Mouse (Mus musculus) embryo, embryonic 11 days (tissue): ENCODE results near the gene Adgrv1.

Experiments used
- DNase-seq: peaks from one replicate; pipeline ENCODE4 v3.0.0-alpha.2; 2015

Gene Adgrv1

GRCm38 (mm10) chr13:81402826-81403225, 230.1 kb downstream of the Adgrv1 start:
- DNase-seq, result no peak

DNA sequence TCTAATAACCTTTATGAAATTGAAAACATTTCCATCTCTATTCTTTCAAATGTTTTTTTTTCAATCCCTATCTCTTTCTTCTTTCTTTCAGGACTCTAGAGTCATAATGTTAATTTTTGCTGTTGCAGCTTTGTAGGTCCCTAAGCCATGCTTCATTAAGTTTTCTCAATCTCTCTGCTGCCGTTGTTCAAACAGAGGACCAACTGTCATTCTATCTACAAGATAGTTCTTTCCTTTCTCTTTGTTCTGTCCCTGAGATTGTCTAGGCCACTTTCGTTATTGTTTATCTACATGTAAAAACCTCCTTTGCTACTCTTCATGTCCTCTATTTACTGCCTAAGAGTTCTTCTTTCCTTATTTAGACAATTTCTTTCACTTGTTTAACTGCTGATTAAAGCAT, 230.8 kb downstream of the Adgrv1 start:
- DNase-seq, result no peak

GRCm38 (mm10) chr13:81401742-81402141, 231.2 kb downstream of the Adgrv1 start:
- DNase-seq, result no peak

DNA sequence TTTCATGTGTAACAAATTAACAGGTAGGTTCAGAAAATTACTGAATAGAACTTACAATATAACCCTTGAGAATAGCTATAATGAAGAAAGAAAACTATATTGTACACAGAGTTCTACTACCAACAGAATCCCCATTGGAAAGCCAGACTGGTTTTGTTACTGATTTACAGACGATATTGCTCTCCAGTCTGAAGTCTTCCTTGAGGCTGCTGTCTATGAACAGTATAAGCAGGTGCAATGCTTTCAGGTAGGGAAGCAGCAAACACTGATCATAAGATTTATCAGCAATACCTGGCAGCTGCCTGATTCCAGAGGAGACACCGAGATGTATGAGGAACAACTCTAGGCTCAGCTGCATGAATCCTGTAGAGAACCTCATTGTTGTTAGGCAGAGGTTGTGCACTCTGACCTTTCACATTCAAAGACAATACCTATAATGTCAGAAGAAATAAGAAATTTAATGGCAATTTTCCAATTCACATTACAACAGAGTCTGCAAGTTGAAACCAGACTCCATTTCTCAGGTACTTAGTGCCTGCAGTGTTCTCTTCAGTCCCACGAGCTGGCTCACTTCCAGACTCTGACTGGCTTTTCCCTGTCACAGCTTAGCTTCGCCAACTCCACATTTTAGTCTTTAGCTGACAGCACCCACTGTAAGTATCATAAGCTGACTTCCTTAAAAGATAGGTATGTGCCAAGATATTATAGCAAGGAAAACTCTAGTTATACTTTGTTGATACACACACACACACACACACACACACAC, 247.2 kb downstream of the Adgrv1 start:
- DNase-seq, result no peak

DNA sequence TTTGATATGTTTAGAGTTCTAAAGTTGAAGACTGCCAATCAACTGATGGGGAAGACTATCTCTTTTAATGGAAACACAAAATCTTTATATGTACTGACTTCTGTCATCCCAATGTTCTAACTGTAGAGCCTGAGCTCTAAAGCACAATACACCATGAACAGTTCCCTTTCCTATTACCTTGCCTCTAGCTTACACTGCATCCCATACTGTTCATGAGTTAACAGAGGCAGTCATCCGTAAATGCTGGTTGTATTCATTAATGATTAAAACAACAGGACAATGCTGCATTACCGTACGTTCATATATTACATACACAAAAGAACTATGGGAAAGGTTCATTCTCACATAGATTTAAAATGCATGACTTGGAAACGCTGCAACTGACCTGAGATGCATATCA, 251.1 kb downstream of the Adgrv1 start:
- DNase-seq, result no peak

DNA sequence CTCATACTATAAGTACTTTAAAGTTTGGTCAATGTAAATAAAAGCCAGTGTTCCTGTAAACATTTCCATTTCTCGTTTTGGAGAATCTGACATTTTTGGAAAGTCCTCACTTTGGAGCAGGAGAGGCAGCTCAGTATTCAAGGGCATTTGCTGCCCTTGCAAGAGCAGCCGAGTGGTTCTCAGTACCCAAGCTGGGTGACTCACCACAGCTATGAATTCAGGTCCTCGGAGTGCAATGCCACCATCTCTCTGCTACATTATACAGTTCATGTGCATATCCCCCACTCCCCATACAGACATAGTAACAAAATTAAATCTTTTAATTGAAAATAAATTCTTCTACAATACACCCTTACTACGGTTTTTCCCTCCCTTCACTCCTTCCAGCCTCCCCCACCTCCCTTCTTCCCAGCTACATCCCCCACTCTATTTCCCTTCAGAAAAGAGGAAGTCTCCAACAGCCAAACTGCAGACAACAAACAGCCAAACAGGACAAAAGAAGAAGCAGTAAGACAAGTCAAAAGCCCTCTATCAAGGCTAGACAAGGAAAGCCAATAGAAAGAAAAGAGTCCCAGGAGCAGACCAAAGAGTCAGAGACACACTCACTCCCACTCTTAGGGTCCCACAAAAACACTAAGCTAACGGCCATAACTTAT, 262.0 kb downstream of the Adgrv1 start:
- DNase-seq, result no peak

DNA sequence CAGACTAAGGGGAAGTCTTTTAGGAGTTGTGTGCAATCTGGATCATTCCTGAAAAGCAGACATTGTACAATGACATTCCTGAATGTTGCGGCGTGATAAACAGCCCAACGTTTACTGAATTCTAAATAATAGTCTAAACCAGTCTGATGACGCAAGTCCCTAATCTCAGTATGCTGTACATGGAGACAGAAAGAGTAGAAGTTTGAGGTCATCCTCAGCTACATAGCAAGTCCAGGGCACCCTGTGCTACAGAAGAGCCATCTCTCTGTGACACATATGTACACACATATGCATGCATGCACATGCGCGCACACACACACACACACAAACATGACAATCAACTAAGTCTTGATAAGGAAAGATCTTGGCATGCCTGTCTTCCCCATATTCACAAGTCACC, 262.8 kb downstream of the Adgrv1 start:
- no peak for DNase-seq

GRCm38 (mm10) chr13:81369564-81369963, 263.4 kb downstream of the Adgrv1 start:
- DNase-seq, result peak; percentile 27

DNA sequence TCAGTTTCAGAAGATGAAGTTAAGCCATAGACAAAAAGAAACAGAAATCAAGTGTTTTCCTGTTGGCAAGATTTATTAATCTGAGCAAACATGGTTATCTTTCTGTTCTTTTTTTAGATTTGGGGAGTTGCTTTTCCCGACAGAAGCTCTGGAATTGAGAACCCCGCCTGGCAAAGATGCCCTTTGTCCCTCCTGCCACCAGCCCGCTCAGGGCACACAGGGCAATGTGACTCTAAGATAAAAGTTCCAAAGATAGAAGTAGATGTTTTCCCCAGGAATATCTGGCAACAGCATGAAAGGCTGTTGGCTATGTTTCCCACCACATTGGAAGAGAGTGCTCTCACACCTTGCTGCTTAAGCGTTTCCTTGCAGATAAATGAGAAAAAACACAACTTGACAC, 264.0 kb downstream of the Adgrv1 start:
- DNase-seq, result no peak

DNA sequence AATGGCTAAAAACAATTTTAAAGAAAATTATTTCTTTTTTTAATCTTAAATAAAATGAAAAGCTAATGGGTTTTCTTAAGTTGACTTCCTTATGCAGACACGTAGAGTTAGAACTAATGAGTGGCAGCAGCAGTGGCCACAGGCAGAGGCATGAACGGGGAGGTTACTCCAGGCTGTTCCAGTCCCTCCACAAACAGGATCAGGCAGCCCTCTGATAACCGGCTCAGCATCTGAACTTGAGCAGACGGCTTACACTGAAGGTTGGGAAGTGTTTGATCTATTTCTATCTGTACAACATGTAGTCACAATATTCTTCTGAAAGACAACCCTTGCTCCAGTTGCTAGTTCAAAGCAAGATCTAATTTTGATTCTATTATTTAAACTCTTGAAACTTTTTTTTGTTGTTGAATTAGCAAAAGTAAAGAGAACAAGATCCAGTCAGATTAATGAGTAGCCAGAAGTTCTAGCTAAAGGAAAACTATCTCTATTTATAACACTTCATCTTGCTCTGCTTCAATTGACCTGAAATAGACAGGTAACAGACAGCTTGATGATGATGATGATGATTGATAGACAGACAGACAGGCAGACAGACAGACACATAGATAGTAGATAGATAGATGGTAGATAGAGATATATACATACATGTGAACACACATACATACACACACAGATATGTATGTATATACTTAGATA, 265.1 kb downstream of the Adgrv1 start:
- DNase-seq, result no peak

DNA sequence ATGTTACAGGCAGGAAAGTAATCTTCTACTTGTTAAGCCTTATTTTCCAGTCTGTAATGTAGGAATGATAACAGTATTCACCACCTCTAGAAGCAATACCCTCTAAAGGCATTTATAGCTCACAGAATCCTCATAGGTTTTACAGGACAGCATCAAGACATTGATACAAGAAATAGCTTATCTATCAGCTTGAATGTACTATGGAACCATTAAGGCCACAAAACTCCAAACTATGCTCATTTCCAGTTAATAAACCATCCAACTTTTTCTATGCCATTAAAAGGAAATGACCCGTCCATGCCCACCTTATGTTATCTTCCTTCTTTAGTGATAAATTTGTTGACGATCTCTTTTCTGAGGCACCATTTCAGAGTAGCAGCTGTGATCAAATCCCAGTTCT, 272.6 kb downstream of the Adgrv1 start:
- DNase-seq, result no peak

DNA sequence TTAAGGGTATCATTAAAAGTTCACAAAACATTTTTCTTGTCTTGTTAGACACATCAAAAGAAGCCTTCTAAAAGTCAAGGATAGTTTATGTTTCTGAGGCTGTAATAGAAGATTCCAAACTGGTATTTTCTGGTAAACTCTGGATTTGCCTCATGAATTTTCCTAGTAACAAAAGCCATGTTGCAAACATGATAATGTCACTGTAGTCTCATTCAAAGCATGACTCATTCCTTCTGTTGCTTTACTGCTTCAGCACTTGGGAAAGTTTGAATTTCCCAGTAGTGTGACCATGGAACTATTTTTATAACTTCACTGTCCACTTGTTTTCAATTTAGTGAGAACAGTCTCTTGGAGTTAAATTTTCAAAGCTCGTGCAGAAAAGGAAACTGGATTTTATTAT, 274.2 kb downstream of the Adgrv1 start:
- DNase-seq, result no peak

DNA sequence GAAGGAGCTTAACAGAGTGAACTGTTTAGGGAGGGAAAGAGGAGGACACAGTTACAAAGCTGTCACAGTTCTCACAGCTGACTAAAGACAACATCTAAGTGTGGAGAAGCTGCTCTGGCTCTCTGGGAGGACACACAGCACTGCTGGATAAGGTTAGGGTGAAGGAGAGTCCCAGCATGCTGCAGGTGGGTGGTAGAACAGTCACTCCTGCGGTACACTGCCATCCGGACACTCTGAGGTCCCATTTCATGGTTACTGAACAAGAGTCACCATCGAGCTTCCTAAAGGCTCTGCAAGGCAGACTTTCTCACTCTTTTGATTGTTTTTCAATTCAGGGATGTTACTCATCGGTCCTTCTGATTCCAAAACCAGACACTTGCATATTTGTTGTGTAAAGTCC, 274.6 kb downstream of the Adgrv1 start:
- DNase-seq, result no peak

GRCm38 (mm10) chr13:81357215-81357614, 275.7 kb downstream of the Adgrv1 start:
- no peak for DNase-seq

DNA sequence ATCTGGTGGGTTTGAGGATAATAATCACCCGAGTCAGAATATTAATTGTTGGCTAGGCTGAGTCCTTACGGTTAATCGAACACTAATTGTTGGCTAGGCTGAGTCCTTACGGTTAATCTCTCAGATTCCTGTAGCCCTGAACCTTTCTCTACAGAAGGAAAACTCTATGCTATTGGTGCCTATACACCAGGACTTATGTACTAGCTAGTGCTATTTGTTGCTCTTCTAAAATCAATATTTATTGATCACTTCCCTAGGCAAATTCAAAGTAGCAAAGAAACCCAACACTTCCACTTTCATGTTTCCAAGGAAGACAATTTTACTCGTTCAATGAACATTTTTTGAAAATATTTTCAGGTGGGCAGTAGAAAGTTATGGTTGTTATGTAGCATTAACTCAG, 278.4 kb downstream of the Adgrv1 start:
- no peak for DNase-seq

DNA sequence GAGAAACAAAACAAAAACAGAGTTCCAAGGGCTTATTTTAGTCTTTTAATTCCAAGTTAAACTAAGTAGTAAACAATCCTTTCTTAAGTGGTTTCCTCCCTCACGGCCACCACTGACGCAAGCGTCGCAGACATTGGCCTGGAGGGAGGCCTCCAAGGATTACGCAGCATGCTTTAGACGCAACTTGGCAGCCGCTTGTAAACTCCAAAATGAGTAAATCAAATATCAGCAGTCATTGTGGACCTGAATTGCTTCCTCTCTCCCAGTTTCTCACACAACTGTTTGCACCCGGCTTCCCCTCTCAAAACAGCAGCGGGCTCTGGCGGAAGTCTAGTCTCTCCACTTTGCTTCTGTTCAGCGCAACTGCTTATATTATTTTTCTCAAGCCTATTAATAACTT, 280.7 kb downstream of the Adgrv1 start:
- peak; percentile 11 for DNase-seq

DNA sequence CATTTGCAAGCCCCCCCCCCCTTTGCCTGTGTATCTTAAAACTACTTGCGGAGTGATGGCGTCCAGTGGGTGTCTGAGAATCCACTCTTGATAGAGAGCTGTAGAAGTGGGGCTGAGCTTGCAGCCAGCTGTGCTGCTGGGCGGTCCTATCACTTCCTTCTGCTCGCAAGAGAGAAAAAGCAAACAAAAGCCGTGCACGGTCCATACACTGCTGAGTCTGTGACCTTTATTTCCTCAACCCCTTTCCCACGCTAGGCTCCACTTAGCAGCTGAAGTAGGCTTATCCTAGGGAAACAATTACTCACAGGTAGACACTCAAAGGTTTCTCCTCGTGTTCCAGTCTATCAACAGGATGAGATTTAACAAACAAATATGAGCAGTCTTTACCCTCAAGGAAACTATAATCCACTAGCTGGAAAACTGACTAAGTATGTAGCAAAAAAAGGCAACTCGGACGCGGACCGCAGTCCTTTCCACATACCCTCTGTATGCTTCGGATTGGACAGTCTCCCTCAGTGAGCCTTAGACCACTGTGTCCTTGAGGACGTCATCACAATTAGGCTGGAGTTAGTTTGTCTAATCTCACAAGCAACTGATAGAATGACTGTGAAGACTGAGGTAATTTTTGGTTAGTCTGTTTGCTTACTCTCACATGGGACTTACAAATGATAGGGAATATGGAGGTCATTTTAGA, 281.3 kb downstream of the Adgrv1 start:
- DNase-seq, result peak; percentile 43

DNA sequence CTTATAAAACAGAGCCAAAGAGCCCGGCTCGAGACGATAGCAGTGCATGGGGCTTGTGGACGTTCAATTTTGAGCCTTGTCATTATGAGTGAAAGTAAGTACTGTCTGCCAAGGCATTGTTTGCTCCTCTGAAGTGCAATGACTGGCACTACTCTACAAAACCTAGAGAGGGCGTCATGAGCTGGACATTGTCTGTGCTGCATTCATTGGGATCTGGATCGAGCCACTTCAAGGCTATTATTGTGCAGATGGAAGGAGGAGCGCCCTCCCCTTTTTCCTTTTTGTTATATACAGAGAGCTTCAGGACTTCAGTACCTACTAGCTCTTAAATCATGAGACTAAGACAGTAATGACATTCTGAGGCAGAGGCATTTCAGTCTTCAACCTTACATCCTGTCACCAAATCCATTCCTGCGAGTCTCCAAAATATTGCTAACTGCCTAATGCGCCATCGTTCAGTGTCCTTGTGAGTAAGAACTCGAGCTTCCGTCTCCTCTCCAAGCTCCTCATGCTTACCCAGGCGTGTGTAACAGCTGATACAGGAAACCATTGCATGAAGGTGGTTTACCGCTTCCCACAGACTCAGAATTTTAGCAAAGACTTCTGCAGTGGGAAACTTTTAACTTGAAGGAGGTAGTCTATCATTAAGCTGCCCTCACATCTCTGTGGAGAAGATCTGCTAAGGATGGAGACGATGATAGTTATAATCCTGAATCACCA, 285.5 kb downstream of the Adgrv1 start:
- no peak for DNase-seq

GRCm38 (mm10) chr13:81342987-81343596, 289.9 kb downstream of the Adgrv1 start:
- DNase-seq, result no peak

DNA sequence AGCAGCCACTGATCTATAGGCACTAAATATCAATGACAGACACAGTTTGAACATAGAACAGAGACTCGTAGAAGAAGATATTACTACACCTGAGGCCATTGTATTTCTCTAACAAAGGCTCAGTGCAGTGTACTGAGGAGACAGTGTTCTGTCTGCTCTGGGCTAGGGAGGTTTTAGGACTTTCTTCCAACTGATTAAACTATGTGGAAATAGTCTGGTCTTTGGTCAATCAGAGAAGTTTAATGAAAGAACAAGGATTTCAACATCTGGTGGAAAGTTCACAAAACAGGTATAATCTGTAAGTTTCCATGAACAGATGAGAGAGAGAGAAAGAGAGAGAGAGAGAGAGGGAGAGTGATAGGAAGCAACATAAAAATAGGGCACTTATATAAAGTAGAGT, 297.7 kb downstream of the Adgrv1 start:
- DNase-seq, result no peak

DNA sequence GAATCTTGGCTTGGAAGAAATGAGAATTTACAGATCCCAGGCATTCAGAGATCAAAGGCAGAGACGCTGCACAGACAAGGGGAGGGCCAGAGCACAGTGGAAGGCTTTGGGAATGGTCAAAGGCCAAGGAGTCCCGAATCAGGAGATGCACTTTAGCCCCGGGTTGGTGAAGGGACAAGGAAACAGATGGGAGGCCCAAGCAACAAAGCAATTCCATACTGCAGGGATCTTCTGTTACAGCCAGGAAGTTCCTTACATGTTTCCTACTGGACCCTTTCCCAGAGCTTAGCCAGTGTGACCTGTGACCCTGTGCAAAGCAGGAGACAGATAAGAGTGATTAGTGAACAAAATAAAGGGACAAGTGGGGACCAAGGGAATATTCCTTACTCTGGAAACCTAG, 300.9 kb downstream of the Adgrv1 start:
- DNase-seq, result peak; percentile 32

GRCm38 (mm10) chr13:81329762-81330161, 303.2 kb downstream of the Adgrv1 start:
- no peak for DNase-seq
